Mouse (Mus musculus): ENCODE results near the gene Dsn1.

Dsn1 gene

DNA sequence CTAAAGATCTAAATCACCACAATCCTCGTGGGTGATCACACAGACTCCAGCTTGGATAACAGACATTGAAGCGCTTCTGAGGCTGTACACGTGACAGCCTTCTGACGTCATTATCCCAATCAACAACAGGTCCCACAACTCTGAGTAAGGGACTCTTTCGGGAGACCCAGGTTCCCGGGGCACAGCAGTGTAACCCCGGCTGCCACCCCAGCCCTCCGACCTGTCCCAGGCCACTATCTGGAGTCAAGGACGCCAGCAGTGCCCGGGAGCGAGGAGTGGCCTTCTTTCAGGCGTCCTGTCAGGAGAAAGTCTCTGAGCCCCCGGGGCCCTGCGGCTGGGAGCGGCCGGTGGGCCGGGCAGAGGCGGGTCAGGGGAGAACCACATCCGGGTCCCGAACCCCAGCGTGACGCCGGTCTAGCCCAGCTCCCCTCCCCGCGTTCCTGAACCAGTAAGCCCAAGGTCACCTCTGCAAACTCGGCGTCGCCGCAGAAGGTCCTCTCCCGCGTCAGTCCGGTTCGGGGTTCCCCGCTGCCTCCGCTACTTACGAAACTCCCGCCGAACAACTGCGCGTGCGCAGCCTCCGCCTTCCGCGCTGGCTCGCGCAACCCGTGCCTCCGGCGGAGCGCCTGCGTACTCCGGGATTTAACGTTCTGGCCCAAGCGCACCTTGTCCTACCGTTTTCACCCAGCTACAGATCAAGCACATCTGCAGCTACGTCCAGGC, at the start of gene Dsn1:
TSS of gene Dsn1 (minus strand) at position 644 of the 723 bp plus-strand sequence.
- DNase-seq (ENCODE audit: low spot score in 2 of 2) = peak; percentile 89 to 93

DNA sequence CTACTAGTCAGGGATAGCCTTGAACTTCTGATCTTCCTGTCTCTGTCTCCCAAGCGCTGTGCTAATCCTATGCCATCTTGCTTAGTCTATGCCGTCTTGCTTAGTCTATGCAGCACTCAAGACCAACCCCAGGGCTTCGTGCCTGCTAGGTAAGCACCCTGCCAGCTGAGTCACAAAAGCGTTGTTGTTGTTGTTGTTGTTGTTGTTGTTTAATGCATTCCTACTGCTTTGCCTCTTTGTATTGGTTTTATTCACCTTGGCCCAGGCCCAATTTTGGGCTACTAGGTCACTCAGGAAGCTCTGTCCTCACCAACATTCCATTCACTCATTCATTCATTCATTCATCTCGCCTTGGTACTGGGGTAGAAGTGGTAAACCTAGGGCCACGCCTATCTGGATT, 48.8 kb upstream of the Dsn1 start:
- no peak for DNase-seq (ENCODE audit: low spot score in 2 of 2)

DNA sequence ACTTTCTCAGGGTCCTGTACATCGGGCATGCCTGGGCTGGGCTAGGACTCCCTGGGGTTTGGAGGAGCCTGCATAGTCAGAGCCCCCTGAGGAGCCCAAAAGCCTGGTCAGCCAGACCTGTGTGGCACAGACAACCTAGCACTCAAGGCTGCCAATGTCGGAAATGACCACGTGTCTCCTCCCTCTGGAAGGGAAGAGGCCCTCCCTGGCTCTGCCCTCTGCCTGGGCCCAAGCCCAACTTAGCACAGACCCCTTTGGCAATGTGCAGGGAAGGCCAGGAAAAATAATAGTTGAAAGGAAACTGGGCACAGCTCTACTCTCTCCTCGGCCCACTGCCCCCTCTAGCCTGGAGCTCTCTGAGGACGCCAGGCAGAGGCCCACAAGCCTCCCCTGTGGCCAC, 47.9 kb upstream of the Dsn1 start:
- peak; percentile 80 to 81 for DNase-seq (ENCODE audit: low spot score in 2 of 2)

DNA sequence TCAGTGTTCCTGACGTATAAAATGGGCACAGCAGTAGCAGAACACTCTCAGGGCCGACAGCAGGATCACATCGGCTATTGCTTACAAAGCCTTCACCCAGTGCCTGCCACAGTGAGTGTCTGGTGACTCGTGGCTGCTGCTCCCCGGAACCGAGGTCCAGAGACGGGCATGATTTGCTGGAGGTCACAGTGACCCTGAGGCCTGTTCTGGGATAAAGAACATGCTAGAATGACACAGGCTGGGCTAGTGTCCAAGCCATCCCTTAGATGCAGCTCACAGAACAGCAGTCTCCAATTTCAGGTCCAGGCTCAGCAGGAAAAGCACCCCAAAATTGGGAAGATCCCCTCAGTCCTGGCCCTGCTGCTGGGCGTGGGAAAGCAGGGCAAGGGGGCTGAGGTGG, 47.3 kb upstream of the Dsn1 start:
- DNase-seq (ENCODE audit: low spot score in 2 of 2) = peak in 1 of 2 experiments; percentile 36

DNA sequence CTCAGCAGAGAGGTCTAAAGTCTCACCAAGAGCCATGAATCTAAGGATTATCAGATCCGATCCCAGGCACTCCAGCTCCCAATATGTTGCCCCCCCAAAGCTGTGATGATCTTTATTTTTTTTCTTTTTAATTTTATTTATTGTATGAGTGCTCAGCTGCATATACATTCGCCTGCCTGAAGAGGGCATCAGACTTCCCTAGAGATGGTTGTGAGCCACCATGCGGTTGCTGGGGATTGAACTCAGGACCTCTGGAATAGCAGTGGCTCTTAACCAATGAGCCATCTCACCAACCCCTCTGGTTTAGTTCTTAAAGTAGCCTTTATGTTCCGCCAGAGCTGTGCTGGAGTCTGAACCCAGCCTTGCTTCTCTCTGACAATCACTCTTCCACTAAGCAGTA, 46.8 kb upstream of the Dsn1 start:
- no peak for DNase-seq (ENCODE audit: low spot score in 2 of 2)

DNA sequence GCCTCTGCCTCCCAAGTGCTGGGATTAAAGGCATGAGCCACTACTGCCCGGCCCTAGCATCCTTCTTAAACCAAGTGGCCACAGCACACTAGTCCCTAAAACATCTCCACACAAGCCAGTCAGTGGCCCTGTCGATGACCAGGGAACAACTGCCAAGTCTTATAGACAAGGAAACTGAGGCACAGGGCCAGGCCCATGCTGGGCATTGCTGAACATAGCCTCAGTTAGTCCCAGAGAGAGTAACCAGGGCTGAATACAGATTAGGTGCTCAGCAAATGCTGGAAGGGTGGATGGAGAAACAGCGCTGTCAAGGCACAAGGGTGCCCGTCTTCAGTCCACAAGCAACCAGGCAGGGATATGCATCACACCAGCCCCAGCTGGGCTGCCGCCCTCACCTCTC, 46.2 kb upstream of the Dsn1 start:
- DNase-seq (ENCODE audit: low spot score in 2 of 2) = no peak

DNA sequence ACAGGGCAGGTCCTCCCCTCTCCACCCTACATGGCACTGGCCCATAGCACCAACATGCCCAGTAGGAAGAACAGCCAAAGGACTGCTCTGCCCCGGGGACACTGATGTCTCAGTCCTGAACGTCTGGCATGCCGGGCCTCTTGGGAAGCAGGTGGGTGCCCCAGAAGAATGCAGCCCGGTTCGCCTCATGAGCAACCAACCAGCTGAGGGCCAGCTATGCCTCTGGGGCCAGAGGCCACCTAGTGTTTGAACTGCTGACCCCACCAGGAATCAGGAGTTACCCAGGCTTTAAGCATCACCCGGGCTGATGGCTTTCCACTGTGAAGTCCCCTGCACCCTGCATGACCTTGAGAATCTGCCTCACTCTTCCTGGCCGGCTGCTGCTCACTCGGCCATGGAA, 45.5 kb upstream of the Dsn1 start:
- DNase-seq (ENCODE audit: low spot score in 2 of 2) = no peak

DNA sequence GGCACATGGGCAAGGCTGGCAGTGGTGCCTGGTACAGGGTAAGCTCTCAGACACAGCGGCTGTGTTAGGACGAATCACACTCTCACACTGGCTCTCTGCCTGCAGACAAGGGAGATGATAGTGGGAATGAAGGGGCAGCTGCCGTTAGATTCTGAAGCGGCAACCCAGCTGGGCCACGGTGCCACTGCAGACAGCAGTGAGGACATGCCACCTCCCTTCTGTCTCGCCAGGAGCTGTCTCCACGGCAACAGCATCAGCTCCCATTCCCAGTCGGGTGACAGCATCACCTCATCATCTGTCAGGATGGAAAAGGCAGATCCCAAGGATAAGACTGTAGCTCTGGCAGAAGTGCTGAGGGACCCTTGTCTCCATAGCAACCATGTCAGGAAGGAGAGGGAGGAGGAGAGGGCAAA, 42.9 kb upstream of the Dsn1 start:
- peak; percentile 83 to 92 for DNase-seq (ENCODE audit: low spot score in 2 of 2)

DNA sequence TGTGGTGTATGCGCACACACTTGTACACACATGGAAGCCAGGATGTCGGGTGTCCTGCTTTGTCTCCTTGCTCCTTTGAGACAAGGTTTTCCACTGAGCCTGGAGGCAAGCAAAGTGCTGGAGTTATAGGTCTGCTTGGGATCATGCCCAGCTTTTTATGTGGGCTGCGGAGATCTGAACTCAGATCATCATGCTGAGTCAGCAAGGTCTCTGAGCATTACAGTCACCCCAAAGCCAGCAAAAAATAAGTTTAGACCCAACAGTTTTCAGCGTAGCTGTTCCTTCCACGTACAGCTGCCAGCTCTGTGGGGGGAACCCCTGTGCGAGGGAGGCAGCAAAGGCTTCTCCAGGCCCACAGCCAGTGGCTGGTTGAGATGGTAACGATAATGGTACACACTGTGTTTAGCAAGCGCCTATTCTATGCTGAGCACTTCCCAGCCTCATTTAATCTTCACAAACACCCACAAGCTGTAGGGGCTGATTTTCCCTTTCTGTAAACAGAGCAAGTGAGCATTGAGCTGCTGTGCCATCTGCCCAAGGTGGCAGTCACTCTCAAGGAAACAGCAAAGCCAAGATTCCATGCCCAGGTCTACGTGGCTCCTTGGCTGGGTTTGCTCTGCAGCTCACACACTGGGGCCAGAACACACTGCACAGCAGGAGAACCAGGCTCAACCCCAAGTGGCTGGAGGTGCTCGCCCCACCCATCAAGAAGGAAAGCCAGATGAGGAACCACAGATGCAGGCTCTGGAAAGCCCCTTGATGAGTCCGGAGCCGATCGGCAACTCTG, 41.6 kb upstream of the Dsn1 start:
- DNase-seq (ENCODE audit: low spot score in 2 of 2) = peak; percentile 84 to 91

DNA sequence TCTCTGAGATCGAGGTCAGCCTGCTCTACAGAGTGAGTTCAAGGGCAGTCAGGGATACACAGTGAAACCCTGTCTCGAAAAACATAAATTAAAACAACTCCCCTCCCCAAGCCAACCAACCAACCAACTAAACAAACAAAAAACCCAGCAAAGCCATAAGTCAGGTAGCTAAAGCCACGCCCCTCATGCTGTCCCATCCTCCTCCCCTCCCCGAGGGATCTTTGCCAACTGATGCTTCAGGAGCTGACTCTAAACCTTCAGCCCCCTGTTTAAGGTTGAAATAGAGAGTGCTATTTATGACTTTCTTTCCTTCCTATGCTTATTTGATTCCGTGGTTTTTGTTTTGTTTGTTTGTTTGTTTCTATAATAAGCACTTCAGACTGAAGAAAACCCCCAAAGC, 40.0 kb upstream of the Dsn1 start:
- DNase-seq (ENCODE audit: low spot score in 2 of 2) = no peak

DNA sequence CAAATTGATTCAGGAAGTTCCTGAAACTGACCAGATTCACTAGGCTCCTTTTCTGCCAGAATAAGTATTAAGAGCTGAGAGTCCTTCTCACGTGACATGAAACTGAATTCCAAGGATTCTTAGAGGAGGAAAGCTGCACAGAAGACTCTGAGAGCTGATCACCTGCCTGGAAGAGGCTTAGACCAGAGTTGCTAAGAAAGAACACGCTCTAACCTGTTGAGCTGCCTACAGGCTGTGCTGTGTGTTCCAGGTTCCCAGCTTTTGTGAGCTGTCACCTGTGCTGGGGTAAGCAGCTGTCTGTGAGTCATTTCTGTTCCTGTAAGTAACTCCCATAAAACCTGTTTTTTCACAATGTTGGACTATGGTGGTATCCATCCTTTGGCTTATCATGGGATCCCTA, 39.0 kb upstream of the Dsn1 start:
- no peak for DNase-seq (ENCODE audit: low spot score in 2 of 2)

DNA sequence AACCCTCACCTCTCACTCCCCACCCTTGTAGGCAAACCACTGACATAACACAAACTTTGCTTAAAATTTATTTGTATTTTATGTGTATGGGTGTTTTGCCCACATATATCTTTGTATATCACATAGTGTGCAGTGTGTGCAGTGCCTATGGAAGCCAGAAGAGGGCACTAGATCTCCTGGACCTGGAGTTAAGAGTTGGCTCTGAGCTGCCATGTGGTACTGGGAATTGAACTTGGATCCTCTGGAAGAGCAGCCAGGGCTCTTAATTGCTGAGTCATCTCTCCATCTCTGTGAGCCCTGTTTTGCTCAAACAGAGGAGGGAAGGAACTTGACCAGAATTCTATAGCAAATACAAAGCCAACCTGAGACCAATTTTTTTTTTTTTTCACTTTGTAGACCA, 37.0 kb upstream of the Dsn1 start:
- DNase-seq (ENCODE audit: low spot score in 2 of 2) = no peak

DNA sequence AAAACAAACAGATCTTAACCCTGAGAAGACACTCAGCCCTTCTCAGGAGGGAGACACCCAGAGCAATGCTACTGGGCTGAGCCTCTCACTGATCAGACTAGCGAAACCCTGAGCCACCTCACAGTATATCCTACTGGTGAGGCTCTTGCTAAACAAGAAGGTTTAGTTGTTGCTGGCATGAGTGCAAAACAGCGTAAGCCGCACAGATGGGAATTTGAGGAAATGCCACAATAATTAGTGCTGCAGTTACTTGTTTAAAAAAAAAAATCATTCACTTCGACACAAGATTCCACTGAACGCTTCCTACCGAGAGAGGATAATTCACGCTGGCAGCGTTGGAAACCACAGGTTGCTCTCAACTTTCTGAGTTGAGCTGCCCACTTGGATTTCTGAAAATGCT, 36.6 kb upstream of the Dsn1 start:
- no peak for DNase-seq (ENCODE audit: low spot score in 2 of 2)

DNA sequence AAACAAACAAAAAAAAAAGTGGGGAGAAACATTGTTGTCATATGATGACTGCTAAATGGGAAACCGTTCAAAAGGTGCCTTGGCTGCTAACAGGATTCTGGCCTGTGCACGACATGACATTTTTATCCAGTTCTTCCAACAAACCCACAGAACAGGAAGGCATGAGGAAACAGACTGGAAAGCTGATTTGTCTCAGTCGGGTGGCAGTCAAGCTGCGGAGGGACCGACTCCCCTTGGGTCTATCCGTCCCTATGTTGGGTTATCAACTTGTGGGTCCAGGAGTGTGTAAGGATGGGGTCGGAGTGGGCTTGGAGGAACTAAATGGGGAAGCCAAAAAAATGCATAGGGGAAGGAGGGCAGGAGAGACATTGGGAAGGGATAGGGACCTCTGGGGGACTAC, 34.5 kb upstream of the Dsn1 start:
- no peak for DNase-seq (ENCODE audit: low spot score in 2 of 2)

DNA sequence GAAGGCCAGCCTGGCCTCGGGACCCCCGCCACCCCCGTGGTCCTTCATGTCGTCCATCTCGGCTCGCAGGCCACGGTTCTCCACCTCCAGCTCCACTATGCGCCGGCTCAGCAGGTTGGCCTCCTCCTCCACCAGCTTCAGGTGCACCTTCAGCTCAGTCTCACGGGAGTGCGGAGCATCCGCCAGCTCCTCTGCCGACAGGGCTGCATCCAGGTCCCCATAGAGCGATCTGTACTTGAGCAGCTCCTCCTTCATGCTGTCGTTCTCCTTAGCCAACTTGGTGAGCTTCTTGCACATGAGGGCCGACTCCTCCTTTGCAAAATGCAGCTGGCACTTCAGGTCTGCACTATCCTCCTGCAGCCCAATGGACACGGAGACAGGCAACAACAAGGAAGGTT, 33.7 kb upstream of the Dsn1 start:
- DNase-seq (ENCODE audit: low spot score in 2 of 2) = no peak

DNA sequence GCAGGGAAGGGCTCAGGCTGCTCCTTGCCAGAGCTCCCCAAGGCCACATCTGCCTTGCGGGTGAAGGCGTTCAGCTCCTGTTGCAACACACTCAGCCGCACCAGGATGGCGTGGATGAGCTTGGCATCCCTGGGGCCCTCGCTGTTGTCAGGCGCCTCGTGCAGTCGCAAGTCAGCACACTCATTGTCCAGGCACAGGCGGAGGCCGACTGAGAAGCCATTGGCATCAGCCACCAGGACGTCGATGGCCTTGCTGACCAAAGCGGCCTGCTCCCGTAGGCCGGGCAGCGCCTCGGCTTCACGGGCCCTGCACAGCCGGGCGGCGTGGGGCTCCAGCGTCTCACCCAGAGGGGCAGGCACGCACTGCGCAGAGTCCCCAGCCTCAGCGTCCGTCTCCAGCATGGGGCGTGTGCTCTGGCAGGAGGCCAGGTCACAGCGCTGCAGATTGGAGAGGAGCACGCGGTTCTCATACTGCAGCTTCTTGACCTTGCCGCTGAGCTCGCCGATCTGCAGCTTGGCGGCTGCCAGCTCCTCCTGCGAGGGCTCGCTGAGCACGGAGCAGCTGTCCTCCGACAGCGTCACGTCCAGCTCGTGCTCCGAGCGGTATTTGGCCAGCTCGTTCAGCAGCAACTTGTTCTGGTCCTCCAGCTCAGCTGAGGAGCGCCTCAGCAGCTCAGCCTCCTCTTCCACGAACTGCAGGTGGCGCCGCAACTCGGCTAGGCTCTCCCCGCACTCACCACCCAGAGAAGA, 33.1 kb upstream of the Dsn1 start:
- no peak for DNase-seq (ENCODE audit: low spot score in 2 of 2)

DNA sequence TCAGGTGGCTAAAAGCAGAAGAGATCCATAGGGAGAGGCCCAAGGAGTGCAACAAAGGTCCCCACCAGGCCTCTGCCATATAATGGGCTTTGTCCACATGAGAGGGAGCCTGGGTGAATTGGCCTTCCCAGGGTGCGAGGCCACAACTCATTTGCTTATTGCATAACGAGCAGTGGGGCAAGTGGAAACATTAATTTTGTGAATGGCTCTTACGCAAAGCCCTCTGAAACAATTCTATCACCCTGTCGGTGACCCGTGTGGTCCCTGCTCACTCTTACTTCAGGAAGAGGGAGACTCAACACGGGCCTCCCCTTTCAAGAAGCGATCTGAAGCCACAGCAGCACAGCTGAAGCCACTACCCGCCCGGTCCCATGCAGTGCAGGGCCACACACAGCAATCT, 30.3 kb upstream of the Dsn1 start:
- no peak for DNase-seq (ENCODE audit: low spot score in 2 of 2)

DNA sequence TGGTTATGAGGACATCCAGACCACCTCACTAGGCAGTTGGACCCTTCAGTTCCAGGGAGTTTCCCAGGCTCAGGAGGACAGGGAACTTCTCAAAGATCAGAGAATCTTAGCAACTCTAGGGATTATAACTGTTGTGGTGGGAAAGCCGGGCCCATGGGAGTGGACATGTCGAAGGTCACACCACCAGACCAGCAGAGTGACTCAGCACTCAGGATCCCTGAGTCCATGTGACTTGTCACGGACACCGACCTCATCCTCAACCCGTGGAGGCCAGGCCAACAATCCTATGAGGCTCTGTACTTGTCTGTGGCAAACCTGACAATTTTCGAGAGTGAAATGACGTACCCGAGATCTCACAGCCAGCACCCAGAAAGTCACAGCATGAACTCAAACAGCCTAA, 29.4 kb upstream of the Dsn1 start:
- no peak for DNase-seq (ENCODE audit: low spot score in 2 of 2)

DNA sequence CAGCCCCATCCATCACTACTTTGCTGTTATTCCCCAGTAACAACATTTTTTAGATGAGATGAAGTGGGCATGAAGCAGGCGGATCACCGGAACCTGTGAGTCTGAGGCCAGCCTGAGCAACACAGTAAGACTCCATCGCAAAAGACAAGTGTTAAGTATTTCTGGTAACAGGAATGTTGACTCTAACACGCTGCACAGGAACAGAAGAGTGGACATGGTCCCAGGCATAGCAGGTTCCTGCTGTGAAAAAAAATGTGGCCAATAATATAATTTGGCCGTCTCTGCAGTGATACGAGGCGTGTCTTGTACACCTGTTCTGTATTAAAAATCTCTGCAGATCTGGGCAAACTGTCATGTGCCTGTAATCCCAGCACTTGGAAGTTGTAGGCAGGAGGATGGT, 28.4 kb upstream of the Dsn1 start:
- no peak for DNase-seq (ENCODE audit: low spot score in 2 of 2)

DNA sequence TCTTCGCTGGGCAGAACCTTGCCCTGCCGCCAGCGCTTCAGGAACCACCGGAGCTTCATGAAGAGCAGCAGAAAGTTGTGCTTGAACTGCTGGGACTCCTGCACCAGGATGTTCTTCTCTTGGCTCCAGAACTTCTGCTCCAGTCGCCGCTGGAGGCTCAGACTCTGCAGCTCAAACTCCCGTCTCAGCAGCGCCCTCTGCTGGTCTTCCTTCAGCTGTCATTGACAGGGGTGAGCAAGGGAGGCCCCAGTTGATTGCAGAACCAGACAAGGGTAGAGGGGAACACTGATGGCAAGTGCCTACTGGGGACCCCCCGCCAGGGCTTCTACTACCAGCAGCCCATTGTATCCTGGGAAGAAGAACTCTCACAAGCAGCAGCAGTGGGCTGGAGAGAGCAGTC, 23.9 kb upstream of the Dsn1 start:
- peak; percentile 87 to 91 for DNase-seq (ENCODE audit: low spot score in 2 of 2)

DNA sequence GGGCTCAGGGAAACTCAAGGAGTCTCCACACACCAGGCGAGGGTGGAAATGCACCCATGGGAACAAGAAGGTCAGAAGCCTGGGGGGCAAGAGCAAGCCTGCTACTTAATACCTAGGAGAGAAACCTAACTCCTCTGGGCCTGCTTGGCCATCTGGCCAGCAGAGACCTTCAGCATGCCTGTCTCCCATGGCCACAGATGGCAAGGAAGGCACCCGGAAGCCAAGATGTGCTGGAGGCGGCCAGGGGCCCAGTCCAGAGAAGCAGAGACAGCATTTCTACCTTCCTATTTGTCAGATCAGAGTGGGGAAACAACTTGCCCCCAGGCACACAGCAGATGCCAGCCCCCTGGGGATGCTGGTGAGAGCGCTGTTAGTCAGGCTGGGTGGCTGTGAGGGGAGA, 21.3 kb upstream of the Dsn1 start:
- no peak for DNase-seq (ENCODE audit: low spot score in 2 of 2)

DNA sequence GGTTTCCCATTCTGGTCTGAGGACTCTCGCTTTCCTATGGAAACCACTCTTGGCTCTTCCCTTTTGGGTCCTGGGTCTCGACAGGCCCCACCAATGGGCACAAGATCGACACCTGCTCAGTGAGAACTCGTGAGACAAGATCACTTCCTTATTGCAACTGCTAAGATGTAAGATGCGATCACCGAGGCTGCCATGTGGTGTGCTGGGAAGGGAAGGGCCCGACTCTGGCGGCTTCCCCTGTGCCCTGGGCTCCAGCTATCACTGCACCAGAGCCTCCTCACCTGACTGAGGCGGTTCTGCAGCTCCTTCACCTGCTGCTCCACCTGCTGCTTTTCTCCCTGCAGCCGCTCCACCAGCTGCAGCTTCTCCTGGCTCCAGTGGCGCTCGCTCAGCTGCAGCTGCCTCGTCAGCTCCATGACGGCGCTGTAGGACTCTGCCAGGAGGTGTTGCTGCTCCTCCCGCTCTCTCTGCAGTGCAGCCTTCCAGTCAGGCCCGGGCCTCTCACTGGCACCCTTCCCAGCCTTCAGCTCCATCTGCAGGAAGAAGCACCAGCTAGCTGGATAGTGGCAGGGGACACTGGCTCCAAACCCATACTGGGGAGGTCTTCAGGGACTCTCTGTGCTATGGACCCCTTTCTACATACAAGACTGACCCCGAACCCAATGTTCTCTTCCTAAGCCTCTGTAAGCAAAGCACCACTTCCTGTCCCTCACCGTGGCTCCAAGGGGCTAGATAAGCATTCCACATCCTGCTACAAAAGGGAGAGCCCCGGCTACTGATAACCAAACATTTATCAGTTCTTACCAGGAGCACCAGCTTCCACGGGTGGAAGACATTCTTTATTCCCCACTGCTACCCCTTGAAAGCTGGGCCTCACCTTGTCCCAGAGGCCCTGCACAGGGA, 20.4 kb upstream of the Dsn1 start:
- peak; percentile 79 to 82 for DNase-seq (ENCODE audit: low spot score in 2 of 2)

Data from right cerebral cortex, postnatal 10 days (tissue).